Mouse (Mus musculus) megakaryocyte, embryonic 14.5 days (primary cell): ENCODE measurements around the gene Clybl.

ENCODE experiments used
- FLI1 ChIP-seq: IDR thresholded peaks from 2 replicates; pipeline ENCODE4 v1.6.1; 2012; ENCODE audit warnings: low read length, inconsistent platforms, mixed read lengths
- GATA1 ChIP-seq: IDR thresholded peaks from 3 replicates; pipeline ENCODE4 v1.6.1; 2012; ENCODE audit warnings: mixed read lengths, low read length, inconsistent platforms, borderline replicate concordance

- no peak for TF ChIP-seq GATA1
- no peak for TF ChIP-seq FLI1
Observed at GRCm38 (mm10) chr14:122376482-122377143, 195.1 kb downstream of the Clybl start.
